Mouse (Mus musculus): ENCODE measurements around the gene Lamc1. TPM values are rescaled to one million over a fixed set of nuclear protein-coding genes. Genes with fewer than 3 reads are reported as not detected.

The Lamc1 gene
- polyA plus RNA-seq, 1 experiment = 6.2 TPM

DNA sequence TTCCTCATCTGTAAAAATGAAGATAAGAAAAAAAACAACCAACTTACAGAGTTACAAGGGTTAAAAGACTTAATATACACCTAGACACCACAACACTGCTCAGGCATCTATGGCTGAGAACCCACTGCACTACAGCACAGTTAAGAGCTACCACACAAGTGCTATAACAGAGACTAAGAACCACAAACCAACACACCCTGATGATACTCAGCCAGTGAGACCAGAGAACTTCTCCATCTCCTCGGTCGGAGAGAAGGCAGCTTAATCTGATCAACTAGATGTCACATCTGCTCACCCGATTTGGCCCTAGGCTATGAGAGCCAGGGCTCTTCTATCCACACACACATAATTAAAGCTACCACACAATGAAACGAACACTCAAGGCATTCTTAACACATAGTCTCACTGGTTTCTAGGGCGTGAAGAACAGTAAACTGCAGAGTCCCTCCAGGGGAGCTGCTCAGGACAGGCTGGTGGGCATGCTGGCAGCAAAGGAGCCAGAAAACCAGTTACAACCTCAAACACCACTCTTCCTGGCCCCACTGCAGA is 72.8 kb downstream of the Lamc1 start:
- no peak overlapping the region for H3K4me3 ChIP-seq (ENCODE audit: control insufficient read depth, low read depth, low read length)
- no peak overlapping the region for H3K27ac ChIP-seq (ENCODE audit: control insufficient read depth, insufficient read depth, low read depth, low read length)
- no peaks in the 10 kb centered on the region for H3K36me3 ChIP-seq (ENCODE audit: control insufficient read depth, insufficient read depth, low read length)
- H3K27me3 ChIP-seq (ENCODE audit: control insufficient read depth, insufficient read depth, low read length) = no peaks in the 10 kb centered on the region
- no peaks in the 10 kb centered on the region for H3K4me1 ChIP-seq (ENCODE audit: control insufficient read depth, insufficient read depth, low read length)
- TF ChIP-seq CTCF (IDR thresholded peaks at IDR 0.05; ENCODE audit: control insufficient read depth, insufficient read depth, insufficient replicate concordance, low read depth, low read length) (no peak), POLR2A (IDR thresholded peaks at IDR 0.05; ENCODE audit: control insufficient read depth, low read depth, low read length) (no peak)

GRCm38 (mm10) chr1:153252540-153253210 is 79.9 kb downstream of the Lamc1 start:
- no peak overlapping the region for H3K27ac ChIP-seq (ENCODE audit: control insufficient read depth, insufficient read depth, low read depth, low read length)
- TF ChIP-seq POLR2A (IDR thresholded peaks at IDR 0.05; ENCODE audit: control insufficient read depth, low read depth, low read length) = no peak
- TF ChIP-seq CTCF (IDR thresholded peaks at IDR 0.05; ENCODE audit: control insufficient read depth, insufficient read depth, insufficient replicate concordance, low read depth, low read length) = no peak
- H3K36me3 ChIP-seq (ENCODE audit: control insufficient read depth, insufficient read depth, low read length) = no peaks in the 10 kb centered on the region
- H3K27me3 ChIP-seq (ENCODE audit: control insufficient read depth, insufficient read depth, low read length) = no peaks in the 10 kb centered on the region
- H3K4me3 ChIP-seq (ENCODE audit: control insufficient read depth, low read depth, low read length) = no peak overlapping the region
- H3K4me1 ChIP-seq (ENCODE audit: control insufficient read depth, insufficient read depth, low read length) = no peaks in the 10 kb centered on the region

DNA sequence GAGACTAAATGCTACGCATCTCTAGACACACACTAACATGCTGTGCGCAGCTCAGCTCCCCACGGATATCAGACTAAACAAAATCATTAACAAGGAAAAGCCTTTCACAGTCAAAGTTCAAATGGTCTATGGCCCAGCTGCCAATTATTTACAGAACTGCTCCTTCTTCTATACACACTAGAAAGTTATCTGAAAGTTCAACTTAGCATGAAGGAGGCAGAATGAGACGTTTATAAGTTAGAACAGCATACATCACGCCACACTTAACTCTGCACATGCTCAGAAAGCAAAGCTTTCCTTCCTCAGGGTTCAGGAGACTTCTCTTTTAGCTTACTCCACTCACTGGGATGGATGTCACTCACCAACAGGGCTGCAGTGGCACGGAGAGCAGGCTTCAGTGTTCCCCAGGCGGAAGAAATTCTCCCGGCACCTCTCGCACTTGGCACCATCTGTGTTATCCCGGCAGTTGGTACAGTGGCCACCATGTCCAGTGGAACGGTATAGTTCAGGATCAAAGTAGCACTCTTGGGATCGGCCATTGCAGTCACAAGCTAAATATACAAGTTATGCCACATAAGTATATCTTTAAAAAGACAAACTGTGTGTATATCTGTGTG is 80.9 kb downstream of the Lamc1 start:
- Histone ChIP-seq H3K4me1 (ENCODE audit: control insufficient read depth, insufficient read depth, low read length) (no peaks in the 10 kb centered on the region), H3K27me3 (ENCODE audit: control insufficient read depth, insufficient read depth, low read length) (no peaks in the 10 kb centered on the region), H3K36me3 (ENCODE audit: control insufficient read depth, insufficient read depth, low read length) (no peaks in the 10 kb centered on the region), H3K4me3 (ENCODE audit: control insufficient read depth, low read depth, low read length) (no peak overlapping the region), H3K27ac (ENCODE audit: control insufficient read depth, insufficient read depth, low read depth, low read length) (no peak overlapping the region)
- TF ChIP-seq CTCF (IDR thresholded peaks at IDR 0.05; ENCODE audit: control insufficient read depth, insufficient read depth, insufficient replicate concordance, low read depth, low read length) (no peak), POLR2A (IDR thresholded peaks at IDR 0.05; ENCODE audit: control insufficient read depth, low read depth, low read length) (no peak)

- H3K27ac ChIP-seq (ENCODE audit: control insufficient read depth, insufficient read depth, low read depth, low read length) = no peak overlapping the region
- H3K36me3 ChIP-seq (ENCODE audit: control insufficient read depth, insufficient read depth, low read length) = no peaks in the 10 kb centered on the region
- no peak for TF ChIP-seq CTCF (IDR thresholded peaks at IDR 0.05; ENCODE audit: control insufficient read depth, insufficient read depth, insufficient replicate concordance, low read depth, low read length)
- TF ChIP-seq POLR2A (IDR thresholded peaks at IDR 0.05; ENCODE audit: control insufficient read depth, low read depth, low read length) = no peak
- no peaks in the 10 kb centered on the region for H3K27me3 ChIP-seq (ENCODE audit: control insufficient read depth, insufficient read depth, low read length)
- H3K4me3 ChIP-seq (ENCODE audit: control insufficient read depth, low read depth, low read length) = no peak overlapping the region
- no peaks in the 10 kb centered on the region; the same call in 1 of the 2 replicates for H3K4me1 ChIP-seq (ENCODE audit: control insufficient read depth, insufficient read depth, low read length)
Observed at GRCm38 (mm10) chr1:153241346-153241745, 91.2 kb downstream of the Lamc1 start.

- H3K27me3 ChIP-seq (ENCODE audit: control insufficient read depth, insufficient read depth, low read length) = no peaks in the 10 kb centered on the region
- H3K4me3 ChIP-seq (ENCODE audit: control insufficient read depth, low read depth, low read length) = no peak overlapping the region
- no peak for TF ChIP-seq CTCF (IDR thresholded peaks at IDR 0.05; ENCODE audit: control insufficient read depth, insufficient read depth, insufficient replicate concordance, low read depth, low read length)
- H3K27ac ChIP-seq (ENCODE audit: control insufficient read depth, insufficient read depth, low read depth, low read length) = no peak overlapping the region
- no peaks in the 10 kb centered on the region for H3K36me3 ChIP-seq (ENCODE audit: control insufficient read depth, insufficient read depth, low read length)
- no peaks in the 10 kb centered on the region for H3K4me1 ChIP-seq (ENCODE audit: control insufficient read depth, insufficient read depth, low read length)
Observed at GRCm38 (mm10) chr1:153235576-153235975, 97.0 kb downstream of the Lamc1 start.

DNA sequence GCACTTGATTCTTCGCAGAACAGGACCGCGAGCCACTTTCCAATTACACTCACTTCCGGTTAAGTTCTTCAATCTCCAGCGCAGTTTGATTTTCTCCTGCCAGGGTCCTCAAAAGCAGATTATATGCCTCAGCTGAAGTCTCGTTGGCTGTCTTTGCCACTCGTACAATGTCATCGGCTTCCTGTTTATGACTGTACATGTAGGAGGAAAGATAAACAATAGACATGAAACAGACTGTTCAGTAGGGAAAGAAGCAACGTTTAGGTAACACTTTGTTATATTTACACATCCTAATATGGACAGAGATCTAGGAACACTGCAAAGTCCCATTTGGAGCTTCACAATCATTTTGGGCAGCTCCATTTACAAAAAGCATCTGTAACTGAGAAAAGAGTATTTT is 100.9 kb downstream of the Lamc1 start:
- Histone ChIP-seq H3K27ac (ENCODE audit: control insufficient read depth, insufficient read depth, low read depth, low read length) (no peak overlapping the region), H3K4me1 (ENCODE audit: control insufficient read depth, insufficient read depth, low read length) (no peaks in the 10 kb centered on the region), H3K27me3 (ENCODE audit: control insufficient read depth, insufficient read depth, low read length) (no peaks in the 10 kb centered on the region), H3K4me3 (ENCODE audit: control insufficient read depth, low read depth, low read length) (no peak overlapping the region), H3K36me3 (ENCODE audit: control insufficient read depth, insufficient read depth, low read length) (no peaks in the 10 kb centered on the region)
- TF ChIP-seq POLR2A (IDR thresholded peaks at IDR 0.05; ENCODE audit: control insufficient read depth, low read depth, low read length) (no peak), CTCF (IDR thresholded peaks at IDR 0.05; ENCODE audit: control insufficient read depth, insufficient read depth, insufficient replicate concordance, low read depth, low read length) (no peak)

DNA sequence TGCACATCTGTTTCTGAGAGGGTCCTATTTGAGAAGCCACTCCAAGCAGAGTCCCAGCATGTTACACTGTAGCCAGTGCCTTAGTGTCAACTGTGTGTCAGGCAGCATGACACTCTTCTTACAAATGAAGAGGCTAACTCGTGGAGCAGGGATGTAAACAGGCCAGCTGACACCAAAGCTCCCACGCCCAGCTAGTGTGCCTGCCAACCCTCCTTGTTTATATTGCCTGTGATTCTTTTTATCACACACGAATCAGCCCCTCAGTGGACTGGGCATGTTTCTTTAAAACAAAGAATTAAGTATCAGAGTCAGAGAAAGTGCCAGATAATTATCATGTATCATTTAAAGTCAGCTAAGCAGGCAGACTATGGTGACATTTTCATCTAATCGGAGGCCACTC is 104.7 kb downstream of the Lamc1 start:
- TF ChIP-seq CTCF (IDR thresholded peaks at IDR 0.05; ENCODE audit: control insufficient read depth, insufficient read depth, insufficient replicate concordance, low read depth, low read length) (no peak), POLR2A (IDR thresholded peaks at IDR 0.05; ENCODE audit: control insufficient read depth, low read depth, low read length) (no peak)
- Histone ChIP-seq H3K36me3 (ENCODE audit: control insufficient read depth, insufficient read depth, low read length) (no peaks in the 10 kb centered on the region), H3K27ac (ENCODE audit: control insufficient read depth, insufficient read depth, low read depth, low read length) (no peak overlapping the region), H3K4me1 (ENCODE audit: control insufficient read depth, insufficient read depth, low read length) (no peaks in the 10 kb centered on the region), H3K27me3 (ENCODE audit: control insufficient read depth, insufficient read depth, low read length) (no peaks in the 10 kb centered on the region), H3K4me3 (ENCODE audit: control insufficient read depth, low read depth, low read length) (no peak overlapping the region)

All from testis, adult 2 months (tissue).